Mouse (Mus musculus) forebrain, embryonic 11.5 days (tissue): Measurements from ENCODE around the gene Ano10. TPM values are rescaled to one million over a fixed set of nuclear protein-coding genes. Genes with fewer than 3 reads are reported as not detected.

Source experiments
- ATAC-seq: fragments of 200-750 bp; cut with Nextera tagmentation; replicated peaks from 2 replicates; pipeline ENCODE4 v1.8.0; 2017; ENCODE audit warnings: moderate TSS enrichment; ENCODE audit not compliant: low FRiP score
- DNase-seq: peaks from one replicate; pipeline ENCODE4 v3.0.0-alpha.2; 2017; ENCODE audit warnings: low spot score
- H3K27ac ChIP-seq: fragments of 300-500 bp; sonication (generic); 2 replicates; pipeline ENCODE4 v1.5.1; 2014; ENCODE audit warnings: low read depth, low read length
- H3K27me3 ChIP-seq: fragments of 300-500 bp; sonication (generic); 2 replicates; pipeline ENCODE4 v1.6.1; 2014; ENCODE audit warnings: mild to moderate bottlenecking, low read length, mixed read lengths; ENCODE audit not compliant: control insufficient read depth, insufficient read depth
- H3K36me3 ChIP-seq: fragments of 300-500 bp; sonication (generic); 2 replicates; pipeline ENCODE4 v1.6.1; 2014; ENCODE audit warnings: mild to moderate bottlenecking, low read length, moderate library complexity, mixed read lengths; ENCODE audit not compliant: control insufficient read depth, insufficient read depth
- H3K4me1 ChIP-seq: fragments of 300-500 bp; sonication (generic); replicated peaks from 2 replicates; pipeline ENCODE4 v1.6.1; 2014; ENCODE audit warnings: low read length, mixed read lengths; ENCODE audit not compliant: control insufficient read depth, insufficient read depth
- H3K4me2 ChIP-seq: fragments of 300-500 bp; sonication (generic); 2 replicates; pipeline ENCODE4 v1.6.1; 2014; ENCODE audit warnings: low read depth, mild to moderate bottlenecking, low read length, moderate library complexity, mixed read lengths; ENCODE audit not compliant: severe bottlenecking
- H3K4me3 ChIP-seq: fragments of 300-500 bp; sonication (generic); 2 replicates; pipeline ENCODE4 v1.5.1; 2014; ENCODE audit warnings: low read depth, low read length
- H3K9ac ChIP-seq: fragments of 300-500 bp; sonication (generic); 2 replicates; pipeline ENCODE4 v1.6.1; 2014; ENCODE audit warnings: low read length
- H3K9me3 ChIP-seq: fragments of 300-500 bp; sonication (generic); 2 replicates; pipeline ENCODE4 v1.6.1; 2016; ENCODE audit warnings: low read length, mixed read lengths; ENCODE audit not compliant: control insufficient read depth
- WGBS: fragments of 180-500 bp; shearing (Covaris S2); extraction: QIAGEN DNeasy Blood & Tissue Kit; methylation state at CpG from one replicate; pipeline ENCODE4 v1.1.7; 2014; 5-methylcytosine and 5-hydroxymethylcytosine counted together
- polyA plus RNA-seq: library from polyadenylated mRNA; unstranded; fragments of >200 nt; fragmentation: Nextera tagmentation; extraction: Ambion mirVana; gene quantifications from 2 replicates; pipeline ENCODE4 v1.2.1, GENCODE M21; 2014

The Ano10 gene
- polyA plus RNA-seq, 1 experiment from 2014 or later: 34.0 TPM

- H3K27me3 ChIP-seq: no peaks in the 10 kb centered on the region
- H3K36me3 ChIP-seq: no peaks in the 10 kb centered on the region
- H3K4me2 ChIP-seq: no peak overlapping the region
- H3K27ac ChIP-seq: no peak overlapping the region
- no peaks in the 10 kb centered on the region for H3K9me3 ChIP-seq
- 87% methylated on average over 9 of the region's 9 CpGs for WGBS
- no peak for ATAC-seq
- no peak overlapping the region for H3K9ac ChIP-seq
- DNase-seq: no peak
- H3K4me1 ChIP-seq: no peaks in the 10 kb centered on the region
- no peak overlapping the region for H3K4me3 ChIP-seq
These were observed 144.0 kb downstream of the Ano10 start for GRCm38 (mm10) chr9:122149997-122150826.

DNA sequence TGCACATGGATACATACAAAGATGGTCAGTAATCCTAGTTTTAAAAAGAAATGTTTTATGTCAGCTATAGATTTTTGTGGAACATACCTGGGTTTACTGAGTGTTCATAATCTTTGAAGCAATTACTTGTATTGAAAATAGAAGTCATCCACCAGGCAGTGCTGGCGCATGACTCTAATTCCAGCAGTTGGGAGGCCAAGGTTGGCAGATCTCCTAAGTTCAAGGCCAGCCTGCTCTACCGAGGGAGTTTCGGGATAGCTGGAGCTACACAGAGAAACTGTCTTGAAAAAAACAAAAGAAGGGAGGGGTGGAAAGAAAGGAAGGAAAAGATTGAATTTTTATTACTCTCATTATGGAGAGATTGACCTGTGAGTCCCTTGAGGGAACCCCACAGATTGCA lies 145.9 kb downstream of the Ano10 start:
- whole genome bisulfite sequencing: 86% methylated on average over 3 of the region's 3 CpGs
- H3K9me3 ChIP-seq: no peaks in the 10 kb centered on the region
- no peak overlapping the region for H3K27ac ChIP-seq
- H3K4me3 ChIP-seq: no peak overlapping the region
- peaks cover 6% of the 10 kb centered on the region; the same call in 1 of the 2 replicates for H3K36me3 ChIP-seq
- no peak overlapping the region for H3K9ac ChIP-seq
- no peaks in the 10 kb centered on the region for H3K27me3 ChIP-seq
- no peak for DNase-seq
- no peaks in the 10 kb centered on the region for H3K4me1 ChIP-seq
- no peak for ATAC-seq
- no peak overlapping the region for H3K4me2 ChIP-seq

DNA sequence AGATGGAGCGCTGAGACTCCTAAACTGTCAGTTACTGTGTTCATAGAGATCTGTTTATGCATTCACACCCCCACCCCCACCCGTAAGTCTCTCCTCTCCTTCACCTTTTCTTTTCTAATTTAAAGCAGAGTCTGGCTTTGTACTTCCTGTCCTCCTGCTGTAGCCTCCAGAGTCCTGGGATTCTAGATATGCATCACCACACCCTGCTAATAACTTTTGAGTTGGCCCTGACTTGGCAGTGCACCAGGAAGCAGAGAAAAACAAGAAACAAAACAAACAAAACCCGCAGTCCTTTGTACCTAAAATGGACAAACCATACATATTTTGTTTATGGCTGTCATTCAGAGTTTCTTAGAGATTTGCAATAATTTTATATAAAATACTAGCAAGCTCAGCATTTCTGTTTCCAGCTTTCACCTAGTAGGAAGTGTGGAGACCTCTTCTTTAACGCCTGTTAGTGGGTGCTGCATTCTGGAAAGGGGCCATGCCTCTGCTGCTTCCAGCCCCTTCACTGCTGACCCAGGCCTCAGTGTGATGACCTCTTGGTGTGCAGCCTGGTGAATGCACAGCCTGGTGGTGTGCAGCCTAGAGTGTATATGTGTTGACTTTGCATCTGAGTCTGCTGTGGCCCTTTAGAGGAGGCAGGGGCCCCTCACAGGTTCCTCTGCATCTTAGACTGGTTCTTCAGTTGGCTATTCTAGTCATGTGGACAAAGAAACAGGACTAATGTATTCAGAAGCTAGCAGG lies 147.9 kb downstream of the Ano10 start:
- WGBS: 85% methylated on average over 4 of the region's 4 CpGs
- H3K4me1 ChIP-seq: no peaks in the 10 kb centered on the region
- H3K9ac ChIP-seq: no peak overlapping the region
- H3K27me3 ChIP-seq: no peaks in the 10 kb centered on the region
- no peak overlapping the region for H3K4me2 ChIP-seq
- DNase-seq (no peak), ATAC-seq (no peak)
- H3K36me3 ChIP-seq: peaks cover 6% of the 10 kb centered on the region; the same call in 1 of the 2 replicates
- H3K27ac ChIP-seq: no peak overlapping the region
- no peaks in the 10 kb centered on the region for H3K9me3 ChIP-seq
- H3K4me3 ChIP-seq: no peak overlapping the region

DNA sequence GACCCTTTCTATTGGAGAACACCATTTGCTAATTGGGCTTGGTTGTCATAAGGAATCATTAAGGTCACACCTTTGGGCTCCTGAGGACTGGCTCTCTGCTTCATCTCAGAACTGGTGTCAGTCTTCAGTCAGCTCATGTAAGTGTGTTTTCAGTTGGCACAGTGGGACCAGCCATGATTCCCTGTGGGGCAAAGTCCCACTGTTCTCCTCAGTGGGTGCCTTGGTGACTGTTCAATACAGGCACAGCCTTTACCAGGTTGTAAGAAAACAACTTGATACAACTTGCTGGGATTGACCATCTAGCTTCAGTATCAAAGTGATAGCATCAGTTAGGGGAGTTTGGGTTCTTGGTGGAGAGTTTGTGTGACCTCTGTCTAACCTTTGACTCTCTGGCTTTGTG lies 148.5 kb downstream of the Ano10 start:
- Histone ChIP-seq H3K4me2 (no peak overlapping the region), H3K27ac (no peak overlapping the region), H3K27me3 (no peaks in the 10 kb centered on the region), H3K9me3 (no peaks in the 10 kb centered on the region), H3K9ac (no peak overlapping the region), H3K4me3 (no peak overlapping the region), H3K4me1 (no peaks in the 10 kb centered on the region), H3K36me3 (peaks cover 6% of the 10 kb centered on the region; the same call in 1 of the 2 replicates)
- ATAC-seq (no peak), DNase-seq (no peak)

GRCm38 (mm10) chr9:122144776-122145175 lies 149.4 kb downstream of the Ano10 start:
- ATAC-seq (no peak), DNase-seq (no peak)
- Histone ChIP-seq H3K4me3 (no peak overlapping the region), H3K27ac (no peak overlapping the region), H3K4me2 (no peak overlapping the region), H3K4me1 (no peaks in the 10 kb centered on the region), H3K9me3 (no peaks in the 10 kb centered on the region), H3K36me3 (peaks cover 6% of the 10 kb centered on the region; the same call in 1 of the 2 replicates), H3K9ac (no peak overlapping the region), H3K27me3 (no peaks in the 10 kb centered on the region)
- WGBS: 94% methylated on average over 3 of the region's 3 CpGs

GRCm38 (mm10) chr9:122143219-122143618 lies 151.0 kb downstream of the Ano10 start:
- Histone ChIP-seq H3K9me3 (no peaks in the 10 kb centered on the region), H3K27me3 (no peaks in the 10 kb centered on the region), H3K36me3 (peaks cover 6% of the 10 kb centered on the region; the same call in 1 of the 2 replicates), H3K4me1 (no peaks in the 10 kb centered on the region), H3K4me2 (no peak overlapping the region), H3K27ac (no peak overlapping the region), H3K4me3 (no peak overlapping the region), H3K9ac (no peak overlapping the region)
- 100% methylated on average over 1 of the region's 1 CpGs for WGBS
- DNase-seq (no peak), ATAC-seq (no peak)

- Histone ChIP-seq H3K27me3 (no peaks in the 10 kb centered on the region), H3K4me1 (no peaks in the 10 kb centered on the region), H3K36me3 (peaks cover 4% of the 10 kb centered on the region; the same call in 1 of the 2 replicates), H3K9me3 (no peaks in the 10 kb centered on the region), H3K4me2 (no peak overlapping the region), H3K27ac (no peak overlapping the region), H3K4me3 (no peak overlapping the region), H3K9ac (no peak overlapping the region)
- 62% methylated on average over 2 of the region's 2 CpGs for WGBS
- no peak for ATAC-seq
- DNase-seq: no peak
These were observed 155.0 kb downstream of the Ano10 start for GRCm38 (mm10) chr9:122139236-122139635.

DNA sequence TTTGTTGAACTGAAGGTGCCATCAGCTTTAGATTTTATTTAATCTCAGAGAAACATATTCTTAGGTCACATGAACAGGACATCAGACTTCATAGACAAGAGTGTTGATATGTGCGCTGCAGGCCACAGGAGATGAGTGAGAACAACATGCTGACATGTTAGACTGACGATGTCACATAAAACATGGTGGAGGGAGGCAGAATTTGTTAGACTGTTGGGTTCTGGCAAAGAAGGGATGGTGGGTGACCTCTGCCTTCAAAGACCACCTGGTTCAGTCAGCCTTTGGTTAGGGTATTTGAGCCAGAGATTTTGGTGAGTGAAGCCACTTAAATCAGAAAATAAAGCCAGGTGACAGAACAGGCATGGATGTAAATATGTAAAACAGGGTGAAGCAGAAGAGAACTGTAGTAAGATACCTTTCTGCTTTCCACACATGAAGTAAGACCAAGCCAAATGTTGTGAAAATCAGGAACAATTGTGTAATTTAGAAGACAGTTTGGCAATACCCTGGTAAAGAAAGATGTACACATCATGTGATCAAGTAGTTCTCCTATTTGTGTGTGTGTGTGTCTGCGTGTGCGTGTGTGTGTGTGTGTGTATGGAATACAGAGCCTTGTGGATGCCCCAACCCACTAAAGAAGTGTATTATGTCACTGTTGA lies 155.7 kb downstream of the Ano10 start:
- peaks cover 3% of the 10 kb centered on the region; the same call in 1 of the 2 replicates for H3K36me3 ChIP-seq
- no peaks in the 10 kb centered on the region for H3K27me3 ChIP-seq
- H3K9me3 ChIP-seq: no peaks in the 10 kb centered on the region
- no peak for ATAC-seq
- no peak for DNase-seq
- H3K4me3 ChIP-seq: no peak overlapping the region
- H3K4me2 ChIP-seq: no peak overlapping the region
- 96% methylated on average over 4 of the region's 4 CpGs for WGBS
- H3K27ac ChIP-seq: no peak overlapping the region
- no peaks in the 10 kb centered on the region for H3K4me1 ChIP-seq
- H3K9ac ChIP-seq: no peak overlapping the region
